Comparison of ENCODE assay signal across 11 mouse cellular contexts in the genomic region with DNA sequence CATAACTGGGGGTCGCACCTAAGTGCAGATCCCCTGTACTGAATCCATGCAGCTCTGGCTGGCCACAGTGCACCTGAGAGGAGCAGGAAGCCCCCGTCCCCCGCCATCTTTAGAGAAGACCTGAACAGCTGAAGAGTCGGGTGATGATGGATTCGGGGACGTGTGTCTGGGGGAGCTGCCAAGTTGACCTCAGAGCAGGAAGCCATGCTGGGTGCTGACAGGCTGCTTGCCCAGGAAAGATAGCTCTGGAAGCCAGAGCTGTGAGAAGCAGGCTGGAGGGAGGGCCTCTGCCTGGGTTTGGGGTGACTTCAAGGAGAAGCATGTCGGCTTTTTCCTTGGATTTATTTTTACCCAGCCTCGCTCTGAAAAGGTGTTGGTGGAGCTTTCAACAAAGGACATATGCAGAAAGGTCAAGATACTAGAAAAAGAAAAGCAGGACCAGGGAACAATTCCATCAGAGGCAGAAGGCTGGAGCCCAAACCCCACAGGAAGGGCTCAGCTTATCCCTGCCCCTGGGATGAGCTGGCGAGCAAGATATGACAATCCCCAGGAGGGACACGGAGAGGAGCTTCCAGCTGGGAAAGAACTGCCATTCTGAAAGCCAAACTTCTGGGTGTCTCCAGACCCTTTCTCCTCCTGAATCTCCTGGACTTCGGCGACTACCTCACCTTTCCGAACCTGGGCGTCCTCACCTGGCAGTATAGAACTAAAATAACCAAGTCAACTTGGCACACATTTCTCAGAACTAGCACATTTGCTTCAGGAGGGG.
DNase-seq lines count a peak whose midpoint lies in the region; ATAC-seq and TF ChIP-seq lines count a peak whose summit lies in the region.
"Had no signal": no experiment of that assay in that cellular context is flagged by ENCODE, and none has a peak within 500 bp of the region (broad histone marks: within the 10 kb centered on the region; RNA-seq: fewer than 3 reads in every experiment).

No protein-coding gene starts in this region.

- H3K4me2 ChIP-seq in heart, embryonic 16.5 days (ENCODE audit: low read depth, low read length) = peak overlapping the region; percentile 33
- H3K4me2 ChIP-seq in forebrain, embryonic 13.5 days = no peak overlapping the region
- no peak overlapping the region for H3K4me2 ChIP-seq in stomach, postnatal 0 days (replicated peaks; ENCODE audit: low read depth)
- H3K4me2 ChIP-seq: liver, embryonic 15.5 days; midbrain, embryonic 11.5 days; stomach, embryonic 15.5 days had no signal

- H3K79me2 ChIP-seq in MEL (ENCODE audit: control insufficient read depth, insufficient read depth, low read length, poor library complexity) = no peaks in the 10 kb centered on the region

- WGBS in heart, embryonic 16.5 days = 37% methylated on average over 14 of the region's 14 CpGs
- WGBS in forebrain, embryonic 13.5 days = 78% methylated on average over 14 of the region's 14 CpGs
- WGBS in stomach, postnatal 0 days = 64% methylated on average over 14 of the region's 14 CpGs

- peak; percentile 7 for DNase-seq in 416B (ENCODE audit: low read depth)
- DNase-seq in MEL (ENCODE audit: low read depth, low spot score) = peak; percentile 72
- DNase-seq in cerebellum, postnatal 25 days = peak; percentile 76 to 82
- DNase-seq in kidney, postnatal 10 days = no peak
- no peak for DNase-seq in stomach, postnatal 0 days (ENCODE audit: low spot score)

- TF ChIP-seq CTCF in MEL (IDR thresholded peaks at IDR 0.05 in 2 of 3, conservative IDR thresholded peaks at IDR 0.05 in 1 of 3; ENCODE audit: control insufficient read depth in 1 of 3, insufficient read depth in 1 of 3, low read depth in 2 of 3, low read length in 3 of 3, poor library complexity in 1 of 3, severe bottlenecking in 1 of 3) = no peak
- TF ChIP-seq CTCF in stomach, postnatal 0 days (IDR thresholded peaks at IDR 0.05; ENCODE audit: low read depth) = no peak

- peak; percentile 79 for ATAC-seq in heart, embryonic 16.5 days (replicated peaks; ENCODE audit: extremely low read depth, insufficient read depth, low FRiP score)
- no peak for ATAC-seq in forebrain, embryonic 13.5 days
- no peak for ATAC-seq in stomach, postnatal 0 days (ENCODE audit: low FRiP score, low TSS enrichment)
- ATAC-seq: intestine, postnatal 0 days had no signal

- peaks cover 0 to 8% of the 10 kb centered on the region in 2 experiments; a peak in 2 of 4 replicates for H3K36me3 ChIP-seq in MEL (ENCODE audit: control insufficient read depth in 1 of 2, insufficient read depth in 2 of 2, low read length in 2 of 2)
- H3K36me3 ChIP-seq in heart, embryonic 16.5 days (ENCODE audit: control insufficient read depth, insufficient read depth) = no peaks in the 10 kb centered on the region
- H3K36me3 ChIP-seq in forebrain, embryonic 13.5 days (ENCODE audit: poor library complexity, severe bottlenecking) = no peaks in the 10 kb centered on the region
- no peaks in the 10 kb centered on the region for H3K36me3 ChIP-seq in stomach, postnatal 0 days (ENCODE audit: control insufficient read depth, insufficient read depth, low read length)
- H3K36me3 ChIP-seq: liver, embryonic 15.5 days; stomach, embryonic 15.5 days had no signal

- H3K27me3 ChIP-seq in MEL (ENCODE audit: control insufficient read depth in 1 of 2, insufficient read depth in 2 of 2, low read length in 2 of 2) = no peaks in the 10 kb centered on the region
- H3K27me3 ChIP-seq in heart, embryonic 16.5 days (ENCODE audit: control insufficient read depth, insufficient read depth, low read length) = no peaks in the 10 kb centered on the region
- H3K27me3 ChIP-seq in forebrain, embryonic 13.5 days = peaks cover 36% of the 10 kb centered on the region
- no peaks in the 10 kb centered on the region for H3K27me3 ChIP-seq in stomach, postnatal 0 days (ENCODE audit: control insufficient read depth, insufficient read depth, low read length)
- H3K27me3 ChIP-seq: stomach, embryonic 15.5 days had no signal

- peak; percentile 52 to 60 for TF ChIP-seq EP300 in MEL (IDR thresholded peaks at IDR 0.05; ENCODE audit: low read depth in 1 of 2, low read length in 2 of 2)
- TF ChIP-seq EP300 in stomach, postnatal 0 days (optimal IDR thresholded peaks at IDR 0.05) = no peak

- no peak overlapping the region for H3K27ac ChIP-seq in MEL (ENCODE audit: control insufficient read depth, low read depth, low read length)
- peak overlapping the region; percentile 86 for H3K27ac ChIP-seq in heart, embryonic 16.5 days (ENCODE audit: low read length)
- no peak overlapping the region for H3K27ac ChIP-seq in forebrain, embryonic 13.5 days
- H3K27ac ChIP-seq in stomach, postnatal 0 days (replicated peaks) = no peak overlapping the region
- H3K27ac ChIP-seq: liver, embryonic 15.5 days; stomach, embryonic 15.5 days had no signal

- peak overlapping the region; percentile 23; the same call in 1 of the 2 replicates for H3K9ac ChIP-seq in MEL (ENCODE audit: control insufficient read depth, low read depth, low read length, poor library complexity, severe bottlenecking)
- peak overlapping the region; percentile 45 for H3K9ac ChIP-seq in heart, embryonic 16.5 days (ENCODE audit: low read length)
- no peak overlapping the region for H3K9ac ChIP-seq in forebrain, embryonic 13.5 days
- H3K9ac ChIP-seq in stomach, postnatal 0 days (ENCODE audit: low read length) = no peak overlapping the region
- H3K9ac ChIP-seq: liver, embryonic 15.5 days; stomach, embryonic 15.5 days had no signal

- peaks cover 6 to 19% of the 10 kb centered on the region in 2 experiments; a peak in 3 of 4 replicates for H3K4me1 ChIP-seq in MEL (ENCODE audit: control insufficient read depth in 1 of 2, insufficient read depth in 2 of 2, low read length in 2 of 2)
- peaks cover 24% of the 10 kb centered on the region for H3K4me1 ChIP-seq in heart, embryonic 16.5 days (ENCODE audit: control insufficient read depth, insufficient read depth, low read length)
- peaks cover 13% of the 10 kb centered on the region for H3K4me1 ChIP-seq in forebrain, embryonic 13.5 days
- H3K4me1 ChIP-seq in stomach, postnatal 0 days (replicated peaks; ENCODE audit: control insufficient read depth, insufficient read depth) = no peaks in the 10 kb centered on the region
- H3K4me1 ChIP-seq: stomach, embryonic 15.5 days had no signal

- no peak for TF ChIP-seq RAD21 in MEL (IDR thresholded peaks at IDR 0.05; ENCODE audit: low read depth, low read length)

- no peaks in the 10 kb centered on the region for H3K9me3 ChIP-seq in MEL (replicated peaks; ENCODE audit: insufficient read depth, low read length)
- no peaks in the 10 kb centered on the region for H3K9me3 ChIP-seq in heart, embryonic 16.5 days (replicated peaks; ENCODE audit: control insufficient read depth, low read length)
- no peaks in the 10 kb centered on the region for H3K9me3 ChIP-seq in forebrain, embryonic 13.5 days (replicated peaks)
- H3K9me3 ChIP-seq in stomach, postnatal 0 days (ENCODE audit: control insufficient read depth, low read length) = no peaks in the 10 kb centered on the region
- H3K9me3 ChIP-seq: liver, embryonic 15.5 days; stomach, embryonic 15.5 days had no signal

- peak overlapping the region; percentile 15 to 50; a peak in 3 of 4 replicates for H3K4me3 ChIP-seq in MEL (ENCODE audit: control insufficient read depth in 1 of 2, insufficient read depth in 1 of 2, low read depth in 2 of 2, low read length in 2 of 2)
- no peak overlapping the region for H3K4me3 ChIP-seq in heart, embryonic 16.5 days (ENCODE audit: low read length)
- no peak overlapping the region for H3K4me3 ChIP-seq in forebrain, embryonic 13.5 days
- no peak overlapping the region for H3K4me3 ChIP-seq in stomach, postnatal 0 days (ENCODE audit: low read depth, low read length)
- H3K4me3 ChIP-seq: liver, embryonic 15.5 days; stomach, embryonic 15.5 days had no signal

- no peak for TF ChIP-seq POLR2A in MEL (IDR thresholded peaks at IDR 0.05; ENCODE audit: control insufficient read depth in 1 of 2, insufficient read depth in 1 of 2, low read depth in 1 of 2, low read length in 2 of 2, poor library complexity in 1 of 2)

TF ChIP-seq in MEL, 35 proteins besides CTCF, POLR2A, EP300 and RAD21:
- no peak for TF ChIP-seq MAZ (IDR thresholded peaks at IDR 0.05; ENCODE audit: low read depth, low read length)
- TF ChIP-seq ELF1 (IDR thresholded peaks at IDR 0.05; ENCODE audit: low read depth, low read length) = no peak
- no peak for TF ChIP-seq HCFC1 (IDR thresholded peaks at IDR 0.05; ENCODE audit: low read depth, low read length)
- TF ChIP-seq MYC (IDR thresholded peaks at IDR 0.05; ENCODE audit: low read depth, low read length) = no peak
- TF ChIP-seq ETS1 (IDR thresholded peaks at IDR 0.05; ENCODE audit: low read depth, low read length) = peak; percentile 84
- TF ChIP-seq MXI1 (IDR thresholded peaks at IDR 0.05; ENCODE audit: low read depth, low read length) = 0 out of 2 replicates have a peak, but pooled peaks have one; percentile 38
- TF ChIP-seq POLR2AphosphoS2 (IDR thresholded peaks at IDR 0.05; ENCODE audit: low read length) = no peak
- TF ChIP-seq MAFK (IDR thresholded peaks at IDR 0.05; ENCODE audit: borderline replicate concordance, low read depth, low read length) = no peak
- peak; percentile 72 for TF ChIP-seq TCF12 (IDR thresholded peaks at IDR 0.05; ENCODE audit: low read depth, low read length)
- TF ChIP-seq RCOR1 (IDR thresholded peaks at IDR 0.05; ENCODE audit: low read depth, low read length) = no peak
- 0 out of 2 replicates have a peak, but pooled peaks have one; percentile 24 for TF ChIP-seq BHLHE40 (IDR thresholded peaks at IDR 0.05; ENCODE audit: borderline replicate concordance, low read depth, low read length)
- TF ChIP-seq SIN3A (IDR thresholded peaks at IDR 0.05; ENCODE audit: low read length) = peak; percentile 31; the same call in 1 of the 2 replicates

Comparison
In these comparisons a context has a peak if more than half of its experiments do, and no peak if none do; other contexts are left out.
1. DNase-seq: peak in 416B (single experiment), MEL (single experiment) and cerebellum, postnatal 25 days (2 of 2); none in kidney, postnatal 10 days (single experiment) and stomach, postnatal 0 days (single experiment).
2. H3K4me3 ChIP-seq: peak in MEL (2 of 2); none in heart, embryonic 16.5 days (single experiment), forebrain, embryonic 13.5 days (single experiment) and stomach, postnatal 0 days (single experiment).
3. H3K9ac ChIP-seq: peak in MEL (single experiment) and heart, embryonic 16.5 days (single experiment); none in forebrain, embryonic 13.5 days (single experiment) and stomach, postnatal 0 days (single experiment).